Mouse (Mus musculus): Measurements from ENCODE around the gene Gal3st2c. TPM values are rescaled to one million over a fixed set of nuclear protein-coding genes. Genes with fewer than 3 reads are reported as not detected.
"Not testable (repeated sequence)": the region's sequence is repeated elsewhere in the genome, so short reads cannot be mapped to it uniquely, and the experiment has no call there.

Gene Gal3st2c
- total and polyA plus RNA-seq, 3 experiments, result not detected

- H3K9ac ChIP-seq (ENCODE audit: insufficient read depth, low read depth), result no peak overlapping the region
- no peaks in the 10 kb centered on the region for H3K36me3 ChIP-seq (replicated peaks in 1 of 2; ENCODE audit: control insufficient read depth in 1 of 2, insufficient read depth in 1 of 2, low read length in 1 of 2)
- H3K4me3 ChIP-seq (replicated peaks in 1 of 3; ENCODE audit: low read depth in 2 of 3, low read length in 2 of 3, poor library complexity in 1 of 3), result no peak overlapping the region
- no peaks in the 10 kb centered on the region for H3K27me3 ChIP-seq (replicated peaks)
- no peaks in the 10 kb centered on the region for H3K79me2 ChIP-seq (replicated peaks; ENCODE audit: control insufficient read depth, extremely low read depth, insufficient read depth, poor library complexity, severe bottlenecking)
- no peak overlapping the region for H3K4me2 ChIP-seq (ENCODE audit: insufficient read depth, low read depth, poor library complexity, severe bottlenecking)
- no peaks in the 10 kb centered on the region for H3K9me3 ChIP-seq (replicated peaks; ENCODE audit: low read length)
- dilution Hi-C loops (cut with MboI; ENCODE audit: extremely low pct_ligation_motif_present, extremely low pct_unique_long_range_greater_than_20kb, low sequenced_read_pairs), result no loop called here
- TF ChIP-seq POLR2A (IDR thresholded peaks at IDR 0.05; ENCODE audit: low read depth, low read length) (no peak), UBTF (IDR thresholded peaks at IDR 0.05; ENCODE audit: low read depth, low read length) (no peak), IRF4 (IDR thresholded peaks at IDR 0.05; ENCODE audit: low read depth, low read length) (no peak), MXI1 (IDR thresholded peaks at IDR 0.05; ENCODE audit: low read depth, low read length) (no peak), CHD1 (IDR thresholded peaks at IDR 0.05; ENCODE audit: low read depth, low read length) (no peak), SMC3 (IDR thresholded peaks at IDR 0.05; ENCODE audit: low read depth, low read length) (no peak), GABPA (IDR thresholded peaks at IDR 0.05; ENCODE audit: insufficient replicate concordance, low read depth, low read length) (no peak), NELFE (IDR thresholded peaks at IDR 0.05; ENCODE audit: low read depth, low read length) (no peak), HCFC1 (IDR thresholded peaks at IDR 0.05; ENCODE audit: low read depth, low read length) (no peak), BHLHE40 (IDR thresholded peaks at IDR 0.05; ENCODE audit: low read depth, low read length) (no peak), MEF2A (IDR thresholded peaks at IDR 0.05; ENCODE audit: borderline replicate concordance, low read depth, low read length) (no peak), RAD21 (IDR thresholded peaks at IDR 0.05; ENCODE audit: low read depth, low read length) (no peak), RCOR1 (conservative IDR thresholded peaks at IDR 0.05; ENCODE audit: low read depth, low read length) (no peak), ZMIZ1 (IDR thresholded peaks at IDR 0.05; ENCODE audit: low read depth, low read length) (no peak), ZNF384 (IDR thresholded peaks at IDR 0.05; ENCODE audit: low read depth, low read length) (no peak), MYC (IDR thresholded peaks at IDR 0.05; ENCODE audit: low read depth, low read length) (no peak)
- peaks cover 16 to 41% of the 10 kb centered on the region in 2 experiments for H3K4me1 ChIP-seq (ENCODE audit: control insufficient read depth in 1 of 2, insufficient read depth in 2 of 2)
- in situ Hi-C loops (cut with MboI; ENCODE audit: low pct_ligation_motif_present, low pct_unique_long_range_greater_than_20kb, low sequenced_read_pairs), result no loop called here
- no peak overlapping the region for H3K27ac ChIP-seq (ENCODE audit: insufficient read depth, low read depth)
- no peak for DNase-seq (ENCODE audit: extremely low read depth)
These were observed 67.1 kb downstream of the Gal3st2c start for GRCm38 (mm10) chr1:94057401-94057800.

- DNase-seq (ENCODE audit: extremely low read depth); H3K9me3 ChIP-seq (replicated peaks; ENCODE audit: low read length); H3K4me2 ChIP-seq (ENCODE audit: insufficient read depth, low read depth, poor library complexity, severe bottlenecking); dilution Hi-C loops (cut with MboI; ENCODE audit: extremely low pct_ligation_motif_present, extremely low pct_unique_long_range_greater_than_20kb, low sequenced_read_pairs); H3K27ac ChIP-seq (ENCODE audit: insufficient read depth, low read depth); in situ Hi-C loops (cut with MboI; ENCODE audit: low pct_ligation_motif_present, low pct_unique_long_range_greater_than_20kb, low sequenced_read_pairs); H3K79me2 ChIP-seq (replicated peaks; ENCODE audit: control insufficient read depth, extremely low read depth, insufficient read depth, poor library complexity, severe bottlenecking); H3K4me3 ChIP-seq (replicated peaks in 1 of 3; ENCODE audit: low read depth in 2 of 3, low read length in 2 of 3, poor library complexity in 1 of 3); H3K27me3 ChIP-seq (replicated peaks); H3K9ac ChIP-seq (ENCODE audit: insufficient read depth, low read depth); H3K36me3 ChIP-seq (replicated peaks in 1 of 2; ENCODE audit: control insufficient read depth in 1 of 2, insufficient read depth in 1 of 2, low read length in 1 of 2): not testable (repeated sequence)
- H3K4me1 ChIP-seq (ENCODE audit: control insufficient read depth in 1 of 2, insufficient read depth in 2 of 2), result peaks cover 16 to 34% of the 10 kb centered on the region in 2 experiments
These were observed 68.0 kb downstream of the Gal3st2c start for GRCm38 (mm10) chr1:94058281-94058680.

Other genes starting within 250 kb of the Gal3st2c start
- gene Atg4b, start 239.0 kb upstream of the Gal3st2c start, total RNA-seq (2012; rRNA removed), result 20.1 and 24.7 TPM in 2 replicates
- gene Atg4b, start 239.0 kb upstream of the Gal3st2c start, total RNA-seq (2014; rRNA removed), result 21.4 and 29.3 TPM in 2 replicates
- gene Atg4b, start 239.0 kb upstream of the Gal3st2c start, polyA plus RNA-seq (2012; ENCODE audit: insufficient read length, low read depth), result 55.1 and 57.2 TPM in 2 replicates
- gene Thap4, start 235.6 kb upstream of the Gal3st2c start, total RNA-seq (2012; rRNA removed), result 45.3 and 50.2 TPM in 2 replicates
- 32.4 and 35.8 TPM in 2 replicates for gene Thap4, start 235.6 kb upstream of the Gal3st2c start, total RNA-seq (2014; rRNA removed)
- 52.4 and 53.0 TPM in 2 replicates for gene Thap4, start 235.6 kb upstream of the Gal3st2c start, polyA plus RNA-seq (2012; ENCODE audit: insufficient read length, low read depth)
- 168 and 204 TPM in 2 replicates for gene Dtymk, start 188.6 kb upstream of the Gal3st2c start, total RNA-seq (2012; rRNA removed)
- 278 and 286 TPM in 2 replicates for gene Dtymk, start 188.6 kb upstream of the Gal3st2c start, total RNA-seq (2014; rRNA removed)
- 196 TPM in 2 replicates for gene Dtymk, start 188.6 kb upstream of the Gal3st2c start, polyA plus RNA-seq (2012; ENCODE audit: insufficient read length, low read depth)
- 13.7 and 16.9 TPM in 2 replicates for gene Ing5, start 186.5 kb upstream of the Gal3st2c start, total RNA-seq (2012; rRNA removed)
- gene Ing5, start 186.5 kb upstream of the Gal3st2c start, total RNA-seq (2014; rRNA removed), result 16.2 and 16.3 TPM in 2 replicates
- 18.7 and 24.6 TPM in 2 replicates for gene Ing5, start 186.5 kb upstream of the Gal3st2c start, polyA plus RNA-seq (2012; ENCODE audit: insufficient read length, low read depth)
- gene D2hgdh, start 165.6 kb upstream of the Gal3st2c start, total RNA-seq (2012; rRNA removed), result 12.1 and 14.3 TPM in 2 replicates
- gene D2hgdh, start 165.6 kb upstream of the Gal3st2c start, total RNA-seq (2014; rRNA removed), result 10.3 and 13.1 TPM in 2 replicates
- 10.2 and 11.1 TPM in 2 replicates for gene D2hgdh, start 165.6 kb upstream of the Gal3st2c start, polyA plus RNA-seq (2012; ENCODE audit: insufficient read length, low read depth)
- gene Gal3st2, start 129.2 kb upstream of the Gal3st2c start, total RNA-seq (2012; rRNA removed), result 0.04 TPM in 1 of 2 replicates, not detected in the other
- not detected in 2 replicates for gene Gal3st2, start 129.2 kb upstream of the Gal3st2c start, total RNA-seq (2014; rRNA removed)
- gene Gal3st2, start 129.2 kb upstream of the Gal3st2c start, polyA plus RNA-seq (2012; ENCODE audit: insufficient read length, low read depth), result not detected in 2 replicates
- gene Gal3st2b, start 72.2 kb upstream of the Gal3st2c start, total RNA-seq (2012; rRNA removed), result not detected in 2 replicates
- gene Gal3st2b, start 72.2 kb upstream of the Gal3st2c start, total RNA-seq (2014; rRNA removed), result not detected in 2 replicates
- gene Gal3st2b, start 72.2 kb upstream of the Gal3st2c start, polyA plus RNA-seq (2012; ENCODE audit: insufficient read length, low read depth), result not detected in 2 replicates
- not detected in 2 replicates for gene Neu4, start 29.9 kb downstream of the Gal3st2c start, total RNA-seq (2012; rRNA removed)
- not detected in 2 replicates for gene Neu4, start 29.9 kb downstream of the Gal3st2c start, total RNA-seq (2014; rRNA removed)
- gene Neu4, start 29.9 kb downstream of the Gal3st2c start, polyA plus RNA-seq (2012; ENCODE audit: insufficient read length, low read depth), result not detected in 2 replicates
- gene Pdcd1, start 62.0 kb downstream of the Gal3st2c start, total RNA-seq (2012; rRNA removed), result 26.4 and 40.3 TPM in 2 replicates
- gene Pdcd1, start 62.0 kb downstream of the Gal3st2c start, total RNA-seq (2014; rRNA removed), result 26.5 and 30.1 TPM in 2 replicates
- gene Pdcd1, start 62.0 kb downstream of the Gal3st2c start, polyA plus RNA-seq (2012; ENCODE audit: insufficient read length, low read depth), result 35.1 and 36.7 TPM in 2 replicates

All from CH12.LX (cell line).